Mouse (Mus musculus) small intestine, adult 2 months (tissue): Measurements from ENCODE around the gene Usp2. TPM values are rescaled to one million over a fixed set of nuclear protein-coding genes. Genes with fewer than 3 reads are reported as not detected.

Source experiments
- H3K27ac ChIP-seq: fragments of 200-500 bp; 2 replicates; pipeline ENCODE4 v1.5.1; 2012; ENCODE audit warnings: low read depth, low read length, control low read depth, inconsistent platforms; ENCODE audit not compliant: insufficient read depth
- H3K27me3 ChIP-seq: fragments of 200-500 bp; 2 replicates; pipeline ENCODE4 v1.6.1; 2012; ENCODE audit warnings: mild to moderate bottlenecking, moderate library complexity, low read length, inconsistent platforms; ENCODE audit not compliant: control insufficient read depth, insufficient read depth
- H3K36me3 ChIP-seq: fragments of 200-500 bp; 2 replicates; pipeline ENCODE4 v1.6.1; 2012; ENCODE audit warnings: mild to moderate bottlenecking, low read length, control low read depth, inconsistent platforms; ENCODE audit not compliant: control insufficient read depth, insufficient read depth
- H3K4me1 ChIP-seq: fragments of 200-500 bp; 2 replicates; pipeline ENCODE4 v1.6.1; 2012; ENCODE audit warnings: low read length, inconsistent platforms, mixed read lengths; ENCODE audit not compliant: control insufficient read depth, insufficient read depth, insufficient read length
- H3K4me3 ChIP-seq: fragments of 200-500 bp; 2 replicates; pipeline ENCODE4 v1.5.1; 2012; ENCODE audit warnings: low read depth, mild to moderate bottlenecking, control low read depth, inconsistent platforms, low read length, moderate library complexity
- CTCF ChIP-seq: fragments of 200-500 bp; IDR thresholded peaks from 2 replicates; pipeline ENCODE4 v1.5.1; 2012; ENCODE audit warnings: low read depth, mild to moderate bottlenecking, control low read depth, inconsistent platforms, low read length, moderate library complexity, mixed read lengths; ENCODE audit not compliant: insufficient replicate concordance, insufficient read length; ENCODE audit errors: extremely low read depth
- POLR2A ChIP-seq: fragments of 200-500 bp; IDR thresholded peaks from 2 replicates; pipeline ENCODE4 v1.6.1; 2012; ENCODE audit warnings: low read depth, mild to moderate bottlenecking, control low read depth, inconsistent platforms, low read length, moderate library complexity
- WGBS: fragments of 180-500 bp; shearing (Covaris S2); methylation state at CpG from one replicate; pipeline ENCODE4 v1.1.7; 2018; 5-methylcytosine and 5-hydroxymethylcytosine counted together
- polyA plus RNA-seq: library from polyadenylated mRNA; depleted of rRNA; stranded (reverse); fragments of >200 nt; gene quantifications from 2 replicates; pipeline ENCODE4 v1.2.3, GENCODE M21; 2012

Gene Usp2
- polyA plus RNA-seq, 1 experiment: 12.0 TPM

DNA sequence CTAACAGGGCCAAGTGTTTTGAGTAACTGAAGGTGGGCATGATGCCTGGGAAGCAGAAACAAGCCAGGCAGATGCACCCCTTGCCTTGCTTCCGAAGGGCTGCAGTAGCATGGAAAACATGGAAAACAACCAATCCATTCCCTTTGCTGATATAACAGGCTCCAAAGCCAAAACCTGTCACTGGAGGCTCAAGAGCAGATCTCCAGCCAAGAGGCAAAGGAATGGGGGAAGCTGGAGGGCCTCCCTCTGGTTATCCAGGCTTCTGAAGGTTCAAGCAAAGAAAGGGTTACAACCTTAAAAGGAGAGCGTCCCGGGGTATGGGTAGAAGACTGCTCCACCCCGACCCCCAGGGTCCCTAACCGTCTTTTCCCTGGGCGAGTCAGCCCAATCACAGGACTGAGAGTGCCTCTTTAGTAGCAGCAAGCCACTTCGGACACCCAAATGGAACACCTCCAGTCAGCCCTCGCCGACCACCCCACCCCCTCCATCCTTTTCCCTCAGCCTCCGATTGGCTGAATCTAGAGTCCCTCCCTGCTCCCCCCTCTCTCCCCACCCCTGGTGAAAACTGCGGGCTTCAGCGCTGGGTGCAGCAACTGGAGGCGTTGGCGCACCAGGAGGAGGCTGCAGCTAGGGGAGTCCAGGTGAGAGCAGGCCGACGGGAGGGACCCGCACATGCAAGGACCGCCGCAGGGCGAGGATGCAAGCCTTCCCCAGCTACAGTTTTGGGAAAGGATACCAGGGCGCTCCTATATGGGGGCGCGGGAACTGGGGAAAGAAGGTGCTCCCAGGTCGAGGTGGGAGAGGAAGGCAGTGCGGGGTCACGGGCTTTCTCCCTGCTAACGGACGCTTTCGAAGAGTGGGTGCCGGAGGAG lies 23.7 kb upstream of the Usp2 start, which contains the start of gene Thy1:
Gene Thy1 (plus strand): TSS at position 549 of the 872 bp plus-strand sequence.
- TF ChIP-seq CTCF: no peak
- no peak; the same call in 1 of the 2 replicates for TF ChIP-seq POLR2A
- H3K4me3 ChIP-seq: peak within 1 kb of the TSS; percentile 54
- H3K4me1 ChIP-seq: peaks cover 2% of the 10 kb centered on the region; the same call in 1 of the 2 replicates
- WGBS: 4% methylated on average over 30 of the region's 30 CpGs
- no peaks in the 10 kb centered on the region for H3K36me3 ChIP-seq
- no peak within 1 kb of the TSS for H3K27ac ChIP-seq
- H3K27me3 ChIP-seq: peaks cover 15% of the 10 kb centered on the region

DNA sequence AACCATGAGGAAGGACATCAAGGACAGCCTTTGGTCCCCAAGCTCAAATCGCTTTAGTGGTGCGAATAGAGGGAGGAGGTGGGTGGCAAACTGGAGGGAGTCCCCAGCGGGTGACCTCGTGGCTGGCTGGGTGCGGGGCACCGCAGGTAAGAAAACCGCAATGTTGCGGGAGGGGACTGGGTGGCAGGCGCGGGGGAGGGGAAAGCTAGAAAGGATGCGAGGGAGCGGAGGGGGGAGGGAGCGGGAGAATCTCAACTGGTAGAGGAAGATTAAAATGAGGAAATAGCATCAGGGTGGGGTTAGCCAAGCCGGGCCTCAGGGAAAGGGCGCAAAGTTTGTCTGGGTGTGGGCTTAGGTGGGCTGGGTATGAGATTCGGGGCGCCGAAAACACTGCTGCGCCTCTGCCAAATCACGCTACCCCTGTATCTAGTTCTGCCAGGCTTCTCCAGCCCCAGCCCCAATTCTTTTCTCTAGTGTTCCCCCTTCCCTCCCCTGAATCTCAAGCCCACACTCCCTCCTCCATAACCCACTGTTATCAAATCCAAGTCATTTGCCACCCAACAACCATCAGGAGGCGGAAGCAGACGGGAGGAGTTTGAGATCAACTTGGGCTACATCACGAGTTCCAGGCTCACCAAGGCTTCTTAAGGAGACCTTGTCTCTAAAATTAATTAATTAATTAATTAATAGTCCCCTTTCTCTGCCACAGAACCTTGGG lies 23.0 kb upstream of the Usp2 start:
- no peak for TF ChIP-seq POLR2A
- no peak for TF ChIP-seq CTCF
- peak overlapping the region; percentile 54 for H3K4me3 ChIP-seq
- H3K36me3 ChIP-seq: no peaks in the 10 kb centered on the region
- no peak overlapping the region for H3K27ac ChIP-seq
- 4% methylated on average over 23 of the region's 23 CpGs for WGBS
- peaks cover 15% of the 10 kb centered on the region for H3K27me3 ChIP-seq
- peaks cover 2% of the 10 kb centered on the region; the same call in 1 of the 2 replicates for H3K4me1 ChIP-seq

- peak overlapping the region; percentile 54 for H3K4me3 ChIP-seq
Measured at GRCm38 (mm10) chr9:44044426-44045157, 22.2 kb upstream of the Usp2 start.

GRCm38 (mm10) chr9:44045158-44045883 lies 21.5 kb upstream of the Usp2 start:
- no peaks in the 10 kb centered on the region for H3K36me3 ChIP-seq
- no peak for TF ChIP-seq CTCF
- no peak for TF ChIP-seq POLR2A
- H3K27me3 ChIP-seq: peaks cover 15% of the 10 kb centered on the region
- no peak overlapping the region for H3K4me3 ChIP-seq
- no peak overlapping the region for H3K27ac ChIP-seq
- 58% methylated on average over 3 of the region's 3 CpGs for WGBS
- peaks cover 2% of the 10 kb centered on the region; the same call in 1 of the 2 replicates for H3K4me1 ChIP-seq

More at GRCm38 (mm10) chr9:44044426-44045157, 22.2 kb upstream of the Usp2 start:
- no peak overlapping the region for H3K27ac ChIP-seq
- WGBS: 44% methylated on average over 14 of the region's 14 CpGs
- H3K36me3 ChIP-seq: no peaks in the 10 kb centered on the region
- H3K4me1 ChIP-seq: peaks cover 2% of the 10 kb centered on the region; the same call in 1 of the 2 replicates
- H3K27me3 ChIP-seq: peaks cover 15% of the 10 kb centered on the region
- no peak for TF ChIP-seq CTCF
- no peak for TF ChIP-seq POLR2A

- H3K27me3 ChIP-seq: peaks cover 15% of the 10 kb centered on the region
- WGBS: 66% methylated on average over 5 of the region's 5 CpGs
- TF ChIP-seq POLR2A (no peak), CTCF (no peak)
- peaks cover 2% of the 10 kb centered on the region; the same call in 1 of the 2 replicates for H3K4me1 ChIP-seq
- H3K27ac ChIP-seq: no peak overlapping the region
- H3K36me3 ChIP-seq: no peaks in the 10 kb centered on the region
- no peak overlapping the region for H3K4me3 ChIP-seq
Measured at GRCm38 (mm10) chr9:44045884-44046272, 20.9 kb upstream of the Usp2 start.

DNA sequence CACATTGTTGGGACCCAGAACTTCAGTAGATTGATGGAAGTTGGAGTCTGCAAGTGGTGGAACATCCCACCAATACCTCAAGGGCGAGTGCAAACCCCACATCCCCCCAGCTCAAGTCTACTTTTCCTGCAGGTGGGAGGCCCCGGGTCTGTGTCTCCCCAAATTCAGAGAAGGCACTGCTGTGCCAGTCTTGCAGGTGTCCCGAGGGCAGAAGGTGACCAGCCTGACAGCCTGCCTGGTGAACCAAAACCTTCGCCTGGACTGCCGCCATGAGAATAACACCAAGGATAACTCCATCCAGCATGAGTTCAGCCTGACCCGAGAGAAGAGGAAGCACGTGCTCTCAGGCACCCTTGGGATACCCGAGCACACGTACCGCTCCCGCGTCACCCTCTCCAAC lies 20.4 kb upstream of the Usp2 start:
- 76% methylated on average over 12 of the region's 12 CpGs for WGBS
- Histone ChIP-seq H3K27ac (no peak overlapping the region), H3K4me1 (peaks cover 2% of the 10 kb centered on the region; the same call in 1 of the 2 replicates), H3K27me3 (peaks cover 15% of the 10 kb centered on the region), H3K4me3 (no peak overlapping the region), H3K36me3 (no peaks in the 10 kb centered on the region)
- no peak for TF ChIP-seq CTCF
- TF ChIP-seq POLR2A: no peak
